Mouse (Mus musculus) small intestine, adult 2 months (tissue): ENCODE results near the gene Scarf2. TPM values are rescaled to one million over a fixed set of nuclear protein-coding genes. Genes with fewer than 3 reads are reported as not detected.

Experiments
- H3K27ac ChIP-seq: fragments of 200-500 bp; 2 replicates; pipeline ENCODE4 v1.5.1; 2012; ENCODE audit warnings: low read depth, low read length, control low read depth, inconsistent platforms; ENCODE audit not compliant: insufficient read depth
- H3K27me3 ChIP-seq: fragments of 200-500 bp; 2 replicates; pipeline ENCODE4 v1.6.1; 2012; ENCODE audit warnings: mild to moderate bottlenecking, moderate library complexity, low read length, inconsistent platforms; ENCODE audit not compliant: control insufficient read depth, insufficient read depth
- H3K36me3 ChIP-seq: fragments of 200-500 bp; 2 replicates; pipeline ENCODE4 v1.6.1; 2012; ENCODE audit warnings: mild to moderate bottlenecking, low read length, control low read depth, inconsistent platforms; ENCODE audit not compliant: control insufficient read depth, insufficient read depth
- H3K4me1 ChIP-seq: fragments of 200-500 bp; 2 replicates; pipeline ENCODE4 v1.6.1; 2012; ENCODE audit warnings: low read length, inconsistent platforms, mixed read lengths; ENCODE audit not compliant: control insufficient read depth, insufficient read depth, insufficient read length
- H3K4me3 ChIP-seq: fragments of 200-500 bp; 2 replicates; pipeline ENCODE4 v1.5.1; 2012; ENCODE audit warnings: low read depth, mild to moderate bottlenecking, control low read depth, inconsistent platforms, low read length, moderate library complexity
- CTCF ChIP-seq: fragments of 200-500 bp; IDR thresholded peaks from 2 replicates; pipeline ENCODE4 v1.5.1; 2012; ENCODE audit warnings: low read depth, mild to moderate bottlenecking, control low read depth, inconsistent platforms, low read length, moderate library complexity, mixed read lengths; ENCODE audit not compliant: insufficient replicate concordance, insufficient read length; ENCODE audit errors: extremely low read depth
- POLR2A ChIP-seq: fragments of 200-500 bp; IDR thresholded peaks from 2 replicates; pipeline ENCODE4 v1.6.1; 2012; ENCODE audit warnings: low read depth, mild to moderate bottlenecking, control low read depth, inconsistent platforms, low read length, moderate library complexity
- WGBS: fragments of 180-500 bp; shearing (Covaris S2); methylation state at CpG from one replicate; pipeline ENCODE4 v1.1.7; 2018; 5-methylcytosine and 5-hydroxymethylcytosine counted together
- polyA plus RNA-seq: library from polyadenylated mRNA; depleted of rRNA; stranded (reverse); fragments of >200 nt; gene quantifications from 2 replicates; pipeline ENCODE4 v1.2.3, GENCODE M21; 2012

The Scarf2 gene
- polyA plus RNA-seq, 1 experiment, result 33.2 TPM

GRCm38 (mm10) chr16:17839976-17840375, 42.9 kb downstream of the Scarf2 start:
- WGBS, result 83% methylated on average over 4 of the region's 4 CpGs
- no peak overlapping the region for H3K4me3 ChIP-seq
- no peaks in the 10 kb centered on the region; the same call in 1 of the 2 replicates for H3K4me1 ChIP-seq
- 0 out of 2 replicates have a peak, but pooled peaks cover 7% of the 10 kb centered on the region for H3K27me3 ChIP-seq
- no peak overlapping the region for H3K27ac ChIP-seq
- peaks cover 43% of the 10 kb centered on the region for H3K36me3 ChIP-seq
- no peak for TF ChIP-seq CTCF
- TF ChIP-seq POLR2A, result no peak

DNA sequence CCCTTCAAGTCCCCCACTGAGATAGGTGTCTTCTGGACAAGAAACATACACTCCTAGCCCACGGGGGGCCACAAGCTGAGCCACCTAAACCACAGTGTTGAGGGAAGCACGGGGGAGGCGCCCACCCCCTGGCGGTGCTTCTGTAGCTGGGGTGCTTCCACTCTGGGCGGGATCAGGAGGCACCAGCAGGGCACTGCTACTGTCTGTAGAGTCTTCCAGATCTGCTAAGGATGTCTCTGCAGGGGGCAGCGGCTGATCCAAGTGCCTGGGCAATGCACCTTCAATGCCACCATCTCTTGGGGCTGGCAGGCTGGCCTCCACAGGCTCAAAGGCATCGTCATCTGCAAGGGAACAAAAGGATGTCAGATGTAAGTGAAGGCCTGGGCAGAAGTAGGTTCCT, 45.4 kb downstream of the Scarf2 start:
- no peak overlapping the region for H3K27ac ChIP-seq
- H3K4me3 ChIP-seq, result no peak overlapping the region
- no peaks in the 10 kb centered on the region for H3K4me1 ChIP-seq
- no peaks in the 10 kb centered on the region for H3K27me3 ChIP-seq
- no peak for TF ChIP-seq CTCF
- no peak for TF ChIP-seq POLR2A
- H3K36me3 ChIP-seq, result peaks cover 63% of the 10 kb centered on the region
- 95% methylated on average over 7 of the region's 7 CpGs for WGBS

DNA sequence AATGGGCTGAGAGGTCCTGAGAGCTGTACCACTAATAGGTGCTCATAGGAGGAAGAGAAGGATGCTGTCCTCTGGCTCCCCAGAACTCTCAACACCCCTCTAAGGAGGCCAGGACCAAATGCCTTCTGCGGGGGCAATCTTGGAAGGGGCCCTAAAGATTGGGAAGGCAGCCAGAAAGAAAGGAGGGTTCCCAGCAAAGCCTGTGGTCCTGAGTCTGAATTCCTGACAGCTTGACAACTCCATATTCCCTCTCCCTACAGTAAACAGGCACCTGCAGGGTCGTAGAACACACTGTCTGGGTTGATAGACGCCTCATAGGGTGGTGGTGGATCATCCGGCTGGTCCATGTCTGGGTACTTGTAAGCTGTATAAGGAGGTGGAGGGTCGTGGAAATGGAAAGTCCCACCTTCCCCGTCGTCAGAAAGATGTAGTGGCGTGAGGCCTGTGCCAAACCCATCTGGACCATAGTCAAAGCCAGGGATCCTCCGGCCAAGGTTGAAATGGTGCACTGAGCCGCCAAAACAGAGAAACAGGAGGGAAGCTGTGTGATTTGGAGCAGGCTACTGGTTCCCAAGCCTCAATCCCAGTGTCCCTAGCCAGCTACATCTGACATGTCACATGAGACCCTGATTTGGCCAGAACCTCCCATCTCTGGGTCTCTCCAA, 46.8 kb downstream of the Scarf2 start:
- Histone ChIP-seq H3K36me3 (peaks cover 71% of the 10 kb centered on the region), H3K4me3 (no peak overlapping the region), H3K4me1 (peaks cover 3% of the 10 kb centered on the region; the same call in 1 of the 2 replicates), H3K27ac (no peak overlapping the region), H3K27me3 (no peaks in the 10 kb centered on the region)
- 84% methylated on average over 10 of the region's 10 CpGs for WGBS
- TF ChIP-seq POLR2A (no peak), CTCF (no peak)

DNA sequence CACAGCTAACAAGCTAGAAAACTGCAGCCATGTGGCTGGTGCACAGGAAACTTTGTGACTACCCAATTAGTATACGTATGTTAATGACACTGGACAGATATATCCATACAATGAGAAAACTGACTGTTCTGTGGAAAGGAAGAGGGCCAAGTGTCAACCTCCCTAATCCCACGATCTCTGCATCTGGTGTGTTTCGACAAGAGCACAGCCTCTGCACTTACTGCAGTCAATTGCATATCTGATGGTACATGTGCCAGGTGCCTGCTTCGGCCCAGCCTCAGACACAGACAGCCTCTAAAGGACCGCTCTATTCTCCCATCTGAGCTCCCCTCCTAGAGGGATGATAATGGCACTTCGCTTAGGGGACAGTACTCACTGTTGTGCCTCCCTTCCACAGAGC, 51.3 kb downstream of the Scarf2 start:
- Histone ChIP-seq H3K4me1 (peaks cover 3% of the 10 kb centered on the region; the same call in 1 of the 2 replicates), H3K27me3 (no peaks in the 10 kb centered on the region), H3K4me3 (no peak overlapping the region), H3K36me3 (peaks cover 66% of the 10 kb centered on the region), H3K27ac (no peak overlapping the region)
- TF ChIP-seq POLR2A (no peak), CTCF (no peak)
- 85% methylated on average over 6 of the region's 6 CpGs for WGBS

DNA sequence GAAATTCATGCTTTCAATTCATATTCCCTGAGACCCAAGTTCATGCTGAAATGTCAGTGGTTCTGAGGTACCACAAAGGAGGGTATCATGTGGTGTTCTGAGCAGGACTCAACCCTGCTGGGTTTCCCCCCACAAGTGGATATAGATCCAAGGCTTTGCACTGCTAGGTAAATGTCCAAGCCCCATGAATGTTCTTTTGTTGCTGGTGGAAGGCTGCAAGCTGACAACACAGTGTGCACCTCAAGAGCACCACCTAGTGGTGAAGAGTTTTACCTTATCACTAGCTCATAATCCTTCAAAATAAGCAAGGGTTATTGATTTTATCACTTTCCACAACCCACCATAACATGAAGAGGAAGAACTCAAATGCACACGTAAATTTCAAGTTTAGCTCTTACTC, 51.8 kb downstream of the Scarf2 start:
- Histone ChIP-seq H3K36me3 (peaks cover 63% of the 10 kb centered on the region), H3K4me1 (peaks cover 3% of the 10 kb centered on the region; the same call in 1 of the 2 replicates), H3K4me3 (no peak overlapping the region), H3K27ac (no peak overlapping the region), H3K27me3 (no peaks in the 10 kb centered on the region)
- TF ChIP-seq CTCF (peak; percentile 51; the same call in 1 of the 2 replicates), POLR2A (no peak)
- WGBS, result 22% methylated on average over 1 of the region's 1 CpGs

GRCm38 (mm10) chr16:17849486-17849885, 52.4 kb downstream of the Scarf2 start:
- peaks cover 3% of the 10 kb centered on the region; the same call in 1 of the 2 replicates for H3K4me1 ChIP-seq
- H3K27ac ChIP-seq, result no peak overlapping the region
- no peak overlapping the region for H3K4me3 ChIP-seq
- peaks cover 62% of the 10 kb centered on the region for H3K36me3 ChIP-seq
- WGBS, result 85% methylated on average over 6 of the region's 6 CpGs
- no peaks in the 10 kb centered on the region for H3K27me3 ChIP-seq
- no peak for TF ChIP-seq POLR2A
- TF ChIP-seq CTCF, result no peak

GRCm38 (mm10) chr16:17851331-17851730, 54.2 kb downstream of the Scarf2 start:
- WGBS, result 96% methylated on average over 5 of the region's 5 CpGs
- Histone ChIP-seq H3K36me3 (peaks cover 57% of the 10 kb centered on the region), H3K4me1 (peaks cover 3% of the 10 kb centered on the region; the same call in 1 of the 2 replicates), H3K27me3 (no peaks in the 10 kb centered on the region), H3K27ac (no peak overlapping the region), H3K4me3 (no peak overlapping the region)
- no peak for TF ChIP-seq POLR2A
